In genomic region chr3:87930078-87930795, GRCm38 (mm10) we compare ENCODE assay signal across 8 mouse cellular contexts. TPM values are rescaled to one million over a fixed set of nuclear protein-coding genes. Genes with fewer than 3 reads are reported as not detected.
A peak's percentile ranks its signal among the peaks of the same experiment; 100 is the strongest.
DNase-seq lines count a peak whose midpoint lies in the region; ATAC-seq lines count a peak whose summit lies in the region.

Gene Isg20l2, plus strand, starts transcription at chr3:87930314.
Gene Rrnad1, minus strand, starts transcription at chr3:87930717.

- peak within 1 kb of the TSS; percentile 78 for H3K9ac ChIP-seq in hindbrain, embryonic 14.5 days

- peak; percentile 98 for DNase-seq in R1 (ENCODE audit: low read depth, low spot score)
- peak; percentile 98 to 99 for DNase-seq in cerebellum, postnatal 25 days
- peak; percentile 92 to 95 for DNase-seq in frontal cortex, postnatal 25 days (ENCODE audit: low spot score in 2 of 2)
- peak; percentile 99 for DNase-seq in hindbrain, embryonic 14.5 days (ENCODE audit: low spot score)
- peak; percentile 94 for DNase-seq in left cerebral cortex, adult 11 months (ENCODE audit: low spot score)
- peak; percentile 97 to 98 for DNase-seq in lung, postnatal 4 days
- peak; percentile 96 for DNase-seq in retina, postnatal 7 days (ENCODE audit: low read depth, low spot score)
- DNase-seq in urinary bladder, adult 2 months (ENCODE audit: low spot score) = peak; percentile 87

- H3K4me2 ChIP-seq in hindbrain, embryonic 14.5 days (replicated peaks) = peak within 1 kb of the TSS; percentile 71

- H3K9me3 ChIP-seq in hindbrain, embryonic 14.5 days (ENCODE audit: control insufficient read depth, low read length) = no peaks in the 10 kb centered on the region

- peaks cover 66% of the 10 kb centered on the region for H3K36me3 ChIP-seq in hindbrain, embryonic 14.5 days (replicated peaks; ENCODE audit: control insufficient read depth, insufficient read depth)

- H3K4me1 ChIP-seq in hindbrain, embryonic 14.5 days (replicated peaks; ENCODE audit: control insufficient read depth, insufficient read depth, low read length) = peaks cover 34% of the 10 kb centered on the region

- ATAC-seq in hindbrain, embryonic 14.5 days (ENCODE audit: low FRiP score) = peak; percentile 97

- WGBS in hindbrain, embryonic 14.5 days = 0% methylated on average over 68 of the region's 78 CpGs

- H3K27me3 ChIP-seq in hindbrain, embryonic 14.5 days (ENCODE audit: control insufficient read depth, insufficient read depth, low read length) = no peaks in the 10 kb centered on the region

- H3K4me3 ChIP-seq in hindbrain, embryonic 14.5 days (replicated peaks; ENCODE audit: low read length) = peak within 1 kb of the TSS; percentile 66

- H3K27ac ChIP-seq in hindbrain, embryonic 14.5 days = peak within 1 kb of the TSS; percentile 89

RNA-seq across cellular contexts. Expression of gene Isg20l2, which starts in this region (rescaled TPM):
- 17.0 and 18.5 TPM in 2 replicates for polyA plus RNA-seq in hindbrain, embryonic 14.5 days (2014; fragmentation: Nextera tagmentation; extraction: Ambion mirVana)
- 22.8 and 24.0 TPM in 2 replicates for polyA plus RNA-seq in urinary bladder, adult 2 months (2012; rRNA removed)

RNA-seq across cellular contexts. Expression of gene Rrnad1, which starts in this region (rescaled TPM):
- 15.8 and 18.1 TPM in 2 replicates for polyA plus RNA-seq in hindbrain, embryonic 14.5 days (2014; fragmentation: Nextera tagmentation; extraction: Ambion mirVana)
- 28.4 and 33.2 TPM in 2 replicates for polyA plus RNA-seq in urinary bladder, adult 2 months (2012; rRNA removed)

Comparison
In these comparisons a context has a peak if more than half of its experiments do, and no peak if none do; other contexts are left out.
1. Peak in every context shown above with its lines: DNase-seq, ATAC-seq, H3K4me3 ChIP-seq and H3K27ac ChIP-seq.